Mouse (Mus musculus) neural tube, embryonic 11.5 days (tissue): ENCODE data around the gene Gm11214. TPM values are rescaled to one million over a fixed set of nuclear protein-coding genes. Genes with fewer than 3 reads are reported as not detected.
A peak's percentile ranks its signal among the peaks of the same experiment; 100 is the strongest.

ENCODE experiments used
- ATAC-seq: fragments of 200-750 bp; cut with Nextera tagmentation; 2 replicates; pipeline ENCODE4 v1.8.0; 2017; ENCODE audit warnings: moderate number of reproducible peaks, mild to moderate bottlenecking, moderate TSS enrichment, moderate library complexity; ENCODE audit not compliant: insufficient read depth, low FRiP score, low TSS enrichment
- DNase-seq: peaks from one replicate; pipeline ENCODE4 v3.0.0-alpha.2; 2015; ENCODE audit warnings: low spot score
- H3K27ac ChIP-seq: fragments of 300-500 bp; sonication (generic); 2 replicates; pipeline ENCODE4 v1.5.1; 2014; ENCODE audit warnings: low read depth, mild to moderate bottlenecking, low read length
- H3K27me3 ChIP-seq: fragments of 300-500 bp; sonication (generic); 2 replicates; pipeline ENCODE4 v1.6.1; 2014; ENCODE audit warnings: mild to moderate bottlenecking, low read length, mixed read lengths; ENCODE audit not compliant: control insufficient read depth, insufficient read depth
- H3K36me3 ChIP-seq: fragments of 300-500 bp; sonication (generic); 2 replicates; pipeline ENCODE4 v1.6.1; 2014; ENCODE audit warnings: mild to moderate bottlenecking, low read length, moderate library complexity, mixed read lengths; ENCODE audit not compliant: control insufficient read depth, insufficient read depth
- H3K4me1 ChIP-seq: fragments of 300-500 bp; sonication (generic); 2 replicates; pipeline ENCODE4 v1.6.1; 2014; ENCODE audit warnings: low read length, mixed read lengths; ENCODE audit not compliant: control insufficient read depth, insufficient read depth
- H3K4me2 ChIP-seq: fragments of 300-500 bp; sonication (generic); 2 replicates; pipeline ENCODE4 v1.6.1; 2014; ENCODE audit warnings: low read depth, mild to moderate bottlenecking, moderate library complexity
- H3K4me3 ChIP-seq: fragments of 300-500 bp; sonication (generic); 2 replicates; pipeline ENCODE4 v1.5.1; 2014; ENCODE audit warnings: low read depth, low read length
- H3K9ac ChIP-seq: fragments of 300-500 bp; sonication (generic); 2 replicates; pipeline ENCODE4 v1.6.1; 2014; ENCODE audit warnings: mild to moderate bottlenecking, low read length
- H3K9me3 ChIP-seq: fragments of 300-500 bp; sonication (generic); 2 replicates; pipeline ENCODE4 v1.6.1; 2016; ENCODE audit warnings: low read length; ENCODE audit not compliant: control insufficient read depth
- WGBS: fragments of 180-500 bp; shearing (Covaris S2); extraction: QIAGEN DNeasy Blood & Tissue Kit; methylation state at CpG from one replicate; pipeline ENCODE4 v1.1.7; 2014; 5-methylcytosine and 5-hydroxymethylcytosine counted together
- polyA plus RNA-seq: library from polyadenylated mRNA; unstranded; fragments of >200 nt; fragmentation: Nextera tagmentation; extraction: Ambion mirVana; gene quantifications from 2 replicates; pipeline ENCODE4 v1.2.1, GENCODE M21; 2014

Gene Gm11214
- polyA plus RNA-seq, 1 experiment from 2014 or later, result not detected

DNA sequence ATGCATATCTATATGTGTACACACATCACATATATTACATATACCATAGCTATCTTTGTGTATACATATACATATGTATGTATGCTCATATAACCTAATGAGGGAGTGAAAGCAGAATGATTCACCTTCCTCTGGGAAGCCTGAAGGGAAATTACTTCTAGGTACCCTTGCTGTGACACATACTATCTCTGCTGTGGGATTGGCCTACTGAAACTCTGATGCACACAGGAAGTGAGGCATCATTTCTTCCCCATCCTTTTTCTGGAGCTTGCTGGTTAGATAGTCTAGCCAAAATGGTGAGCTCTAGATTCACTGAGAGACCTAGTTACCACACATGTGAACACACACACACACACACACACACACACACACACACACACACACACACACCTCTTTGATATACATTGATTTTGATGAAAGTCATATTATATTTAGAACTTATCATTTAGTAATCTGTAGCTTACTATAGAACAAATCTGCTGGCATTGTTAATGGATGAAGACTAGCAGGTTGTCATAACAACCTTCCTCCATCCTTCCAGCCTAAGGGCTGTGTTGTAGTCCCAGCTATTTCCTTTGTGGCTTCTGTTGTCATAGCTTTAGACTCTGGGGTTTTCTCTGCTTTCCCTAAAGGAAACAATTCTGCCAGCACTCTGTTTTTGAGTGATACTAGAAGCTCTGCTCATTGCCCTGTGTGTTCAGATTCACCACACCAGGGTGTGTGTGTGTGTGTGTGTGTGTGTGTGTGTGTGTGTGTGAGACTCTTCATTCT is 19.0 kb downstream of the Gm11214 start:
- no peak overlapping the region for H3K9ac ChIP-seq
- no peak overlapping the region for H3K27ac ChIP-seq
- H3K4me1 ChIP-seq, result no peaks in the 10 kb centered on the region
- H3K4me3 ChIP-seq, result no peak overlapping the region
- no peaks in the 10 kb centered on the region for H3K9me3 ChIP-seq
- no peak overlapping the region for H3K4me2 ChIP-seq
- ATAC-seq (no peak), DNase-seq (no peak)
- no peaks in the 10 kb centered on the region for H3K36me3 ChIP-seq
- no peaks in the 10 kb centered on the region for H3K27me3 ChIP-seq

DNA sequence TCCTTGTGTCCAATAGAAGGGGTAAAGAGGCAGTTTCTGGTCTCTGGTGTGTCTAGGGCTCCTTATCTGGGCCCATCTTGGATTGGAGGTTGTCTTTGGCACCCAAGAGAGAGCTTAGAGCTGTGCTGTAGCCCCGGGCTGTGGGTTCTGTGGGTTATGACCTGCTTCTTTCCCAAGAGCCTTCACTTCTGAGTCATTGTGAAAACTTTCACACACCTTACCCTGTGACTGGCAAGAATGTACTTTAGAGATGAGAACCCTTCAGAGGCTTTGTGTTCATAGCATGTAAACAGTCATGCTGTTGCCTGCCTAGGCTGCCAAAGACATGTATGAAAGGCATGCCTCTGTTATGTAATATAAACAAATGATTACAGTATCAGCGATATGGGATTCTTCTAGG is 23.3 kb downstream of the Gm11214 start:
- Histone ChIP-seq H3K4me2 (no peak overlapping the region), H3K4me3 (no peak overlapping the region), H3K27me3 (no peaks in the 10 kb centered on the region), H3K27ac (no peak overlapping the region), H3K9ac (no peak overlapping the region), H3K36me3 (no peaks in the 10 kb centered on the region), H3K9me3 (no peaks in the 10 kb centered on the region), H3K4me1 (no peaks in the 10 kb centered on the region)
- DNase-seq (no peak), ATAC-seq (no peak)
- WGBS, result 92% methylated on average over 2 of the region's 2 CpGs

DNA sequence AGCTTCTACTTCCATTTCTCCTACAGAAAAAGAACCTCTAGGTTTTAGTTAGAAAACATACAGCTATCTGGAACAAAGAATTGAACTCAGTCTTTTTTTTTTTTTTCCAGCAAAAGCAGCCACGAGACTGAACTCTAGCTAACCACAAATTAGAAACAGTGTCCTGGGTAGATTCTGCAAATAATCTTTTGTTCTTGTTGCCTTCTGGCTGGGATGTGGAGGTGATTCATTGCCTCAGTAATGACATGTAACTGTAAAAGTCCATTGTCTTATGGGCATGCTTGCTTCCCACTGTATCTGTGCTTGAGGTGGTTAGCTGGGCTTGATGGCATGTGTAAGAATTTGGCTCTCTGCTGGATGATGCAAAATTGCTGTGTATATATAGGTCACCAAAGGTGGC is 24.6 kb downstream of the Gm11214 start:
- 45% methylated on average over 1 of the region's 1 CpGs for WGBS
- Histone ChIP-seq H3K9me3 (no peaks in the 10 kb centered on the region), H3K4me2 (no peak overlapping the region), H3K27me3 (no peaks in the 10 kb centered on the region), H3K9ac (no peak overlapping the region), H3K4me1 (no peaks in the 10 kb centered on the region), H3K36me3 (no peaks in the 10 kb centered on the region), H3K4me3 (no peak overlapping the region), H3K27ac (no peak overlapping the region)
- no peak for DNase-seq
- no peak for ATAC-seq

DNA sequence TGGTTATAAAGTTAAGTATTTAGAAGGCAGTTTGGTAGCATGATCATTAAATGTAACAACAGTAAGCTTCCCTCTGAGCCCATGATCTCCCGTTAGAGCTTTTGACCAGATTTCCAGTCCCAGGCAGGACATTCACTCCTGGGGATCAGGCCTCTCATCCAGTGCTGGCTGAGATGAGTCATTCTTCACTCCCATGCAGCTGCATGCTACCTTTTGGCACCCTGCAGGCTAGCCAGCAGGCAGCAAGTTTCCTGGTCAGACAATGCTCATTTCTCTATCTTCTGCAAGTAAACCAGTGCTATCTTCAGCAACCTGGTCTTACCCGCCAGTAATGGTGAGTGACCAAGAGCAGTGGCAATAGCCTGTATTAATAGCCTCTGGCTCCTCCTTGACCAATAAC is 30.0 kb downstream of the Gm11214 start:
- H3K4me3 ChIP-seq, result no peak overlapping the region
- H3K27ac ChIP-seq, result no peak overlapping the region
- DNase-seq (no peak), ATAC-seq (no peak)
- H3K9ac ChIP-seq, result no peak overlapping the region
- no peaks in the 10 kb centered on the region for H3K36me3 ChIP-seq
- H3K9me3 ChIP-seq, result no peaks in the 10 kb centered on the region
- H3K4me2 ChIP-seq, result no peak overlapping the region
- no peaks in the 10 kb centered on the region for H3K27me3 ChIP-seq
- WGBS, result 88% methylated on average over 2 of the region's 2 CpGs
- no peaks in the 10 kb centered on the region for H3K4me1 ChIP-seq

DNA sequence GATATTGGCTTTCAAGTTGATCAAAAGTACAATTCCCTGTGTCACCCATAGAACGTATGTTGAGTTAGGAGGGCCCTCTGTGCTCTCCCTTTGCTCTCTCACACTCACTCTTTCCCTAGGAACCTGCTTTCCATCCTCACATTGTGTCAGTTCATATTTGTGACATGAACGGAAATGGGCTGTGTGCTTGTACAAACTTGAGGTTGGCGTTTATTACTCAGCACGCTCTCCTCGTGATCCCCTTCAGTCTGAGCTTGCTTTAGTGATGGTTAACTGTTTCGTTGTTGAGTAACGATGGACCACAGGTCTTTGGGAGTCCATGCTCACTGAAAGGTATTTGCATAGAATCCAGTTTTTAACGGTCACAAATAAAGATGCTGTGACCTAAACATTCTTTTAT is 36.1 kb downstream of the Gm11214 start:
- Histone ChIP-seq H3K4me3 (no peak overlapping the region), H3K36me3 (no peaks in the 10 kb centered on the region), H3K4me1 (no peaks in the 10 kb centered on the region), H3K4me2 (no peak overlapping the region), H3K27ac (no peak overlapping the region), H3K9me3 (no peaks in the 10 kb centered on the region), H3K27me3 (no peaks in the 10 kb centered on the region), H3K9ac (no peak overlapping the region)
- DNase-seq (no peak), ATAC-seq (no peak)
- 91% methylated on average over 8 of the region's 8 CpGs for WGBS

DNA sequence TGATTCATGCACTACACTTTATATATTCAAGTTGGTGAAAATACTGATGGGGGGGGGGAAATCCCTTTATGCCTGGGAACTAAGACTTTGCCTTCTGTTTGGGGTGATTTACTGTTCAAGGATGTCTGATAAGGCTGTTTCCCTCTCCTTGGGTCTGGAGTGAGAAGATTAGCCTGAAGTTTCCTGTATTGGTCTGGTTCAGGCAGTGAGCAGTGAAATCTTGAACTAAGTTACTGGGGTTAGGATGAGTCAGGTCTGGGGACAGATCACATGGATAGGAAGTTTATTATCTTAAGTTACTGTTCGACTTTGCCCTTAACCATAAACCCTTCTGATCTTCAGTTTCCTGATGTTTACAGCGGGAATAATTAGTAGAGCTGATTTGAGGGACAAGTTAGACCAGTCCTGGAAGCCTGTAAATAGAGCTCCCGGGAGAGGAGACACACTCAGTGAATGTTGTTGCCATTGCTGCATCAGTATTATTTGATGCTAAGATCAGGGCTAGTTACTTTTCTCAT is 37.6 kb downstream of the Gm11214 start:
- ATAC-seq, result no peak
- H3K9ac ChIP-seq, result no peak overlapping the region
- WGBS, result 67% methylated on average over 3 of the region's 3 CpGs
- no peaks in the 10 kb centered on the region for H3K36me3 ChIP-seq
- H3K9me3 ChIP-seq, result no peaks in the 10 kb centered on the region
- no peaks in the 10 kb centered on the region for H3K27me3 ChIP-seq
- no peak for DNase-seq
- no peak overlapping the region for H3K27ac ChIP-seq
- no peak overlapping the region for H3K4me2 ChIP-seq
- H3K4me3 ChIP-seq, result no peak overlapping the region
- H3K4me1 ChIP-seq, result no peaks in the 10 kb centered on the region

DNA sequence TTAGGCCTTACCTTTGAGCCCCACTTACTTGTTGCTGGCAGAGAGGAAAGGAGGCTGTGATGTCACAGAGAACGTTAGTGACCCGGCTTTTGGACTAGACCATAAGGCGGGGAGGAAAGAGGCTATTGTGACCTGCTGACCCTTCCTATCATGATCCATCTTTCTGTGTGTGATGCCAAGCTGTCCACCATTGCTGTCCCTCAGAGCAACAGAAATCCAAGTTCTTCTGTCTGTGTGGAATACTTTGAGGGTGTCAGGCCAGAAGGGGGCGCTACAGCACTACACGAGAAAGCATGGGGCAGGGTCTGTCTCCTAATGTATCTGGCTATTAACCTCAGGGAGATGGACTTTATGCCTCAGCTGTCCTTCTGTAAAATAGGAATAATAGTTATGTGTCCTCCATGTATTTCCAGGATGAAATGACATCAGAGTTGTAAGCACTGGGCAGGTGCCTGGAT is 40.8 kb downstream of the Gm11214 start, which contains the start of gene Tex48:
Gene Tex48 (minus strand): TSS at position 51 of the 458 bp plus-strand sequence.
- H3K9ac ChIP-seq, result no peak within 1 kb of the TSS
- DNase-seq (peak; percentile 54), ATAC-seq (no peak)
- no peak within 1 kb of the TSS for H3K27ac ChIP-seq
- H3K36me3 ChIP-seq, result no peaks in the 10 kb centered on the region
- no peak within 1 kb of the TSS for H3K4me2 ChIP-seq
- H3K4me1 ChIP-seq, result no peaks in the 10 kb centered on the region
- no peaks in the 10 kb centered on the region for H3K9me3 ChIP-seq
- no peak within 1 kb of the TSS for H3K4me3 ChIP-seq
- no peaks in the 10 kb centered on the region for H3K27me3 ChIP-seq
- 64% methylated on average over 5 of the region's 5 CpGs for WGBS

DNA sequence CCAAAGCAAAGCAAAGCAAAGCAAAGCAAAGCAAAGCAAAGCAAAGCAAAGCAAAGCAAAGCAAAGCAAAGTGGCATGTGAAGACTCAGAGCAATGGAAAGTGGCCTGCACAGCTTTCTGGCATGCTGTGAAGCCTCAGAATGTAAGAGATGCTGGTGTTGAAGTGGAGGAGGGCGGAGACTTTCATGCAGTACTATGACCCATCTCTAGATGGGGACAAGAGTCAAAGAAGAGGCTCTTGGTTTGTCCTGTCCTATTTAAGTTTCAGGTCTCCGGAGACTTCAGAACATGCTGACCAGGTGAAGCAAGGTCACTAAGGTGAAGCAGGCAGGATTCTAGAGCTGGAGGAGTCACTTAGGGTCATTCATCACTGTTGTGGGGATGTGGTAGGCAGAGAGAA is 41.3 kb downstream of the Gm11214 start:
- DNase-seq (no peak), ATAC-seq (no peak)
- H3K4me1 ChIP-seq, result no peaks in the 10 kb centered on the region
- no peak overlapping the region for H3K4me2 ChIP-seq
- no peak overlapping the region for H3K4me3 ChIP-seq
- no peaks in the 10 kb centered on the region for H3K36me3 ChIP-seq
- H3K27ac ChIP-seq, result no peak overlapping the region
- no peaks in the 10 kb centered on the region for H3K27me3 ChIP-seq
- no peaks in the 10 kb centered on the region for H3K9me3 ChIP-seq
- WGBS, result 80% methylated on average over 2 of the region's 2 CpGs
- H3K9ac ChIP-seq, result no peak overlapping the region
